Mouse (Mus musculus) adrenal gland, postnatal 4 days (tissue): ENCODE data around the gene Blm. TPM values are rescaled to one million over a fixed set of nuclear protein-coding genes. Genes with fewer than 3 reads are reported as not detected.
"Not testable (repeated sequence)": the region's sequence is repeated elsewhere in the genome, so short reads cannot be mapped to it uniquely, and the experiment has no call there.

Experiments used
- DNase-seq, 2 experiments: peaks; one replicate each; pipeline ENCODE4 v3.0.0; 2021 to 2022; ENCODE audit warnings: low spot score in 2 of 2, mixed read lengths in 2 of 2
- total RNA-seq, 2 experiments: library from RNA; stranded (reverse); gene quantifications; 2 replicates each; pipeline ENCODE4 v1.2.3; 2021

Blm gene
- total RNA-seq, 2 experiments from 2014 or later = 13.9 to 18.0 TPM

DNA sequence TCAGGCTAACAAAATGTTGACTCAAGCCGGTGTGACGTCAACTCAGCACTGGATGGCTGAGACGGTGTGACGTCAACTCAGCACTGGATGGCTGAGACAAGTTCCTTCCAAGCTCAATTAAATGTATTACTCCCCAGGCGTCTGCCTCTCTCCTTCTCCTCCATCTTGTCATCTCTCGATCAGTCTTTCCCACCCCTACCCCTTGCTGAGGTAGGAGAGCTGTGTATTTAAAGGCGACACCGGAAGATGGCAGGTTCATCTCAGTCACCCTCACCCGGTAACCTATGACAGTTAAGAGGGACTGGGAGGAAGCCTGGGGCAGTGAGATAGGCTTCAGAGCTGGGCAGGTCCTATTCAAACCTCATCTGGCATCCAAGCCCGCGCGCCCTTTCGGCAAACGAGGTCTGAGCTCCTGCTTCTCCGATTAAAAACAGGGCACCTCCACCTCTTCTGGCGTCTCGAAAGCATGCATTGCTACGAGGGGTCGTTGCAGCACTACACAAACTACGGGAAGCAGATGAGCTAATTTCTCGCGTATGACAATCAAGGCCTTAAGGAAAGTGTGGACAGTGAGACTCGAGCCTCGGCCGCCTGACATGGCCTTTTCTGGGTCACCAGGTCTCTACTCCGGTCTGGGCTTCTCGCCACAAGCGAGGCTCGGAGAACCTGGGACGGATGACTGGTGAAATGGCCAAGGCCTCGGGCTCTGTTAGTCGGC is 469 bp downstream of the Blm start:
- DNase-seq = no peak

DNA sequence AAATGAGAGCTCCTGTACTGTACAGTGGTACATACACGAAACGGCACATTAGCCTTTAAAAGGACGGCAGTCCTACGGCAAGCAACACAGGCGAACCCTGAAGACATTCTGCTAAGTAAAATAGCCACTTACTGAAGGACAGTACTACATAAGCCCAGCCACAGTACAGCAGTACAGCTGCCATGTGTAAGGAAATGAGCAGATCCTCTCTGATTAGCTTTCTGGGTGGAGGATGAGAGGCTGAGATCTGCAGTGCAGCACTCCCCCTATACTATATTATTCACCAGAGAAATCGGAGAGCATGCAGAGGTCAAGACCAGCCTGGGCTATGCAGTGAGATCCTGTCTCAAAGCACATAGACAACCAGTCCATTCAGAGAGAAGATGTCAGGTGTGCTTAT is 3.8 kb downstream of the Blm start:
- no peak for DNase-seq

DNA sequence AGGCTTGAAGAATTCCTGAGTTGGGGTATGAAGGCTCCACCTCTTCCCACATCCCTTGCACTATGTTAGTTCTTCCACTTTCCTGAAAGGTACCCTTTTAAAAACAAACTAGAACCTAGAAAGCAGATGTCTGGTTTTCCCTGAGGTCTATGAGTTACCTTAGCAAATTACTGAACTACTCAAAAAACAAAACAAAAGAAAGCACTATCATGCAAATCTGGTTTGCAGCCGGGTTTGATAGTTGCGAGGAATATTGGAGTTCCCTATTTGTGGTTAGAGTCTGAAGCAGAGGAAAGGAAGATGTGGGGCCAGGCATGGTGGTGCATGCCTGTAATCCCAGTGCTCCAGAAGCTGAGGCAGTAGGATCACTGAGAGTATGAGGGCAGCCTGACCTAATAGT is 4.3 kb downstream of the Blm start:
- no peak for DNase-seq

DNA sequence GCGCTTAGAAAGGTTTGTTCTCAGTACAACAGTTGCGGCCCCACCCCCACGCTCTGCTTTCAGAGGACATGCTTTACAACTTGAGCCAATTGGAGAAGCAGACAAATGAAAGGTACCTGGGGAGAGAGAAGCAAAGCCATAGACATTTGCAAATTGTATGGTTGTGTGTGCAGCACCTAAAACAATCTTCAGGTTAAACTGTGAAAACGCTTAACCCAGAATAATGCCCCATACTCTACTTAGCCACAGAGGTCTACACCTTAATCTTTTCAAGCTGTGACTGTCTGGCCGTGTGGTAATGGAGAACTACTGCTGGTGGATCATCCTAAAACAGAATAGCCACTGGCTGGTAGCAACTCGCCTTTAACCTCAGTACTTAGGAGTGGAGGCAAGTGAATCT is 8.2 kb downstream of the Blm start:
- DNase-seq = no peak

DNA sequence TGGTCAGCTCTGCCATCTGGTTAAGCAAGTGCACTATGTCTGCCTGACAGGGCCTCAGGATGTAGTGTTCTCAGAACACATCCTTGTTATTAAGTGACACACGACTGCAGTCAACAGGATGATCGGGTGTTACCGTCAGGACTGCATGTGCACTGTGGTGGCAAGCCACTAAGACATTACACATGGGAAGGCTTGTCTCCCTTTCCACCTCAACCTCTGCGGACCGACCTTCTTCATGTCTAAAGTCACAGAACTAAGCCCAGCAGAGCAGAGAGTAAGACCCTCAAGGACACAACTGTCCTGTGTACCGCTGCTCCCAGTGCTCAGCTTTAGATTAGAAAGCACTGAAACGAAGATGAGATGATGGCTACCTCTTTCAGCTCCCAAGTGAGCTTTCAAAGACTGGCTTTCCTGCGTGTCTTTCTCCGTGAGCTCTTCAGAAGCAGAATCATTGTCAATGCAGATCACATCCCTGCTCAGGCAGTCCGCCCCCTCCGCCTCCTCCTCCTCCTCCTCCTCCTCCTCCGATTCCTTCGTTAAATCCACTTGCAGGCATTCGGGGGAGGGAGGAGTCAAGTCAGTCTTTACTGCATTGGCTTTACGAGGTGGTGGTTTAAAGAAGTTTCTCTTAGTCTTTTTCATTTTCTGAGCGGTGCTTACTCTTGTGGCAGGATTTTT is 22.4 kb downstream of the Blm start:
- no peak for DNase-seq

DNA sequence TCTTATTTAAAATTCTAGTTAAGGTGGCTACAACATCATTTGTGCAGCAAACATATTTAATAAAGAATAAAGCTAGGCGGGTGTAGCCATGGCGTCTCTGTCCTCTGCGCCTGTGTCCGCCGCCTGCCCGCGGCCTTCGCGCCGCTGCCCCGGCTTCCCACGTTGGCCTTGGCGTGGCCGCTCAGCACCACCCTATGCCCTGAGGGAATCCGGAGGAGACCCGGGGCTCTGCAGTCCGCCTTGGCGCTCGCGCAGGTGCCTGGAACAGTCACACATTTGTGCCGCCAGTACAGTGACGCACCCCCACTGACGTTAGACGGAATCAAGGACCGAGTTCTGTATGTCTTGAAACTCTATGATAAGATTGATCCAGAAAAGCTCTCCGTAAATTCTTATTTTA is 27.2 kb downstream of the Blm start:
- not testable (repeated sequence) for DNase-seq

DNA sequence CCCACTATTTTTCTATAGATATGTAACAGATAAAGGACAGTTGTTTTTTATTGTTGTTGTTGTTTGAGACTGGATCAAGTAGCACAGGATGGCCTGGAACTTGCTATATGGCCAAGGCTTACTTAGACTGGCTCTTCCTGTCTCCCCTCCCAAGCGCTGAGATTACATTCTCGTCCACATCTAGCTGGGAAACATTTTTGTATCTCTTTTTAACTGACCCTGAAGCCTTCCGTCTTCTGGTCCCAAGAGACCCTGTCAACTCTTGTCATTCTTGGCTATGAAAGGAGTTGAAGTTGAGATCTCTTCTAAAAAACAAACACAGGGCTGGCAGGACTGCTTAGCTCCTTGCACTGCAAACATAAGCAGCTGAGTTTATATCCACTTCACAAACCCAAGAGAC is 28.9 kb downstream of the Blm start:
- no peak for DNase-seq

DNA sequence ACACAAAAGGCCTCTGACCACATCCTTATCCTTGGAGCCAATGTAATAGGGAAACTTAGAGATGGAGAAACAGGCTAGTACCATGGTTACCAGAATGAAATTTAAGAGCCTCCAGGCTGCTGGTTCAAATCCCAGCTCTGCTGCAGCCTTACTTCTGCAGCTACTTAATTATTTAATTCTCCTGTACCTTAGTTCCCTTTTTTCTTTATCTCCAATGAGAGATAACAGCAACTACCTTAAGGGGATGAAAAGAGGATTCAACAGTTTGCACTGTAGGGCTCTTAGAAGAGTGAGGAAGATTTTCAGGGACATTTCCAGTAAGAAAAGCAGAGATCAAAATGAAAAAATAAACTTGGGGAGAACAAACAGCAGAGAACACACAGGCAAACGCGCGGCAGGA is 30.0 kb downstream of the Blm start:
- DNase-seq = no peak

DNA sequence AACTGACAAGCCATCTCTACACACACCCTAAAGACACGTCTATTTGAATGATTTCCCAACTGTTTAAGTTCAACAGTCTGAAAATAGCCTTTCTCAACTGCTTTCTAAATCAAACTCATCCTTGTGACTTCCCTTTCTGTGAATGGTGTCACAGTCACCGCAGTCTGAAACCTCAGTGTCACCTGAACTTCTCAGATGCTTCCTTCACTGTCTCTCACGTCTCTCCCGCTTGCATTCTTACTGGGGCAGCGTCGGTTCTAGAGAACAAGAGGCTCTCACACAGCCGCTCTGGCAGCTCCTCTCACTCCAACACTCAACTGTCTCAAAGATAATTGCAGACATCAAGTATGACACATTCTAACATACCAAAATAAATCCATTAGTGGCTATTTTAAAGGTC is 33.9 kb downstream of the Blm start:
- no peak for DNase-seq

DNA sequence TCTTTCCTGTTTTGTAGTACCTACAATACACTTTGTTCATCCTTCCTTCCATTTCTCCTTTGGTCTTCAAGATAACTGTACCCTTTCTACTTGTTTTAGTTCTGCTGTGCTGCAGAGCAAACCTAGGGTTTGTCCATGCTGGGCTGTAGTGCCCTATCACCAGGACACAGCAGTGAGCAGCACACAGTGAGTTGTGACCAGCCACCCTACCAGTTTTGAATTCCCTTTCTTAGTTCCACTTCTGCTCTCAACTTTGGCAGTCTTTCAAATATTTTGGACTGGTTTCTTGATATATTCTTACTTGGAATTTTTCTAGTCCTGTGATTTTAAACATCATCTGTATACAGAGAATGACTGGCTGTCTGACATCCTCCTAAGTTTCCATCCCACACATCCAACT is 34.8 kb downstream of the Blm start:
- DNase-seq = no peak

DNA sequence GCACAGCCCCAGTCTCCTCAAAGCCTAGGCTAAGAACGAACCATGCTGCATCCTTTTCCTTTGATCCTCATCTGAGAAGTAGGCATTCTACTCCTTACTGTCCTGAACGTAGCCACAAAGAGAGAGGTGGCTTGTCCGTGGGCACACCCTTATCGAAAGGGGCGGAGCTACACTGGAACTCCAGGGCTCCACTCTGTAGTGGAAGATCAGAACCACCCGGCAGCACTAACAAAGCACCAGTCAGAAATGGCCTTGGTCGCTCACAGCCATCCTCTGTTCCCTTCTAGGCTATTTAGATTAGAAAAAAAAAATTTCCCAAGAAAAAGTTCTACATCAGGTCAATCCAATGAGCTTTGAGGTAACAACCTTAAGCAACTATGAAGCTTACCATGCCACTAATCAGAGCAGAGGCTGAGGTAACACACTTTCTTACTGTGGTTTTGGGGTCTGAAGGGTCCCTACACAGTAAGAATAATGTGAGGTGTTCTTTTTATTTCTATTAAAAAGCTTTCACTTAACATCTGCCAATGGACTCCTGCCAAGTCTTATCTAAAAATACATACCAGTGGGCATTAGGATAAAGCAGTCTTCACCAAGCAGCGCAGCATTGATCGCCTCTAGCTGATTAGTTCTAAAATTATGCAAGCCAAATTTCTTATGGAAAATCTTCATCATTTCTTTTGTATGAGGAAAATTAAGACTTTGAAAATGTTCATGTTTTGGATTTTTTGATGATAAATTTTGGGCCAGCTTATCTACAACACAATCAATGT is 35.5 kb downstream of the Blm start:
- DNase-seq = no peak

DNA sequence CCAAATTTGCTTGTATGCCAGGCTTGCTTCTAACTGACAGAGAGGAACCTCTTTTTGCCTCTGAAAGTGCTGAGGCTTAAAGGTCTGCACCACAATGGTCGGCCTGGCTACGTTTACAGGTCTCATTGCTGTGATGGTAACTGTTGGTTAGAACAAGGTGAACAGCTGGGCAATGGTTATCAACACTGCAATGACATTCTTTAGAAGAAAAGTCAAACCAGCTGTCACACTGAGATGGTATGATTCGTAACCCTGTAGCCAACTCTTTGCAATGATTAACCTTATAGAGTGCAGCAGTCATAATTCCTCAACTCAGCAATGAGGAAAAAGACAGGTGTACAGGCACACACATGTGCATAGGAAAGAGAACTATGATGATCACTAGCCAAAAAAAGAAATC is 38.3 kb downstream of the Blm start:
- no peak for DNase-seq

DNA sequence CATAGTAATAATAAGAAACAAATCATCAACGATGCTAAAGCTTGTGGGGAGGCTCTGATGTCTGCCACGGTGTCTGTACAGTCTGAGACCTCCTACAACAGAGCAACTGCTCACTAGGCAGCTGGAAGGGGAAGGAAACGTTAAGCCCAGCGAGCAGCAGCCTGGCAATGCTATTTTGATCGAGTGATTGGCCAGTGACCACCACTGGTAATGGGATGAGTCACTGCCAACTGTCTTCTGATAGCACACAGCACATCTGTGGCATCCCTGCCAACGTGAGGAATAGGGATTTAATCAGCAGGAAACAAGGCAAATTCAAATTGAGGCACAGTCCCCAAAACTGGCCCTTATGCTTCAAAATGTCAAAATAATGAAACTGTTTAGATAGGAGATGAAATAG is 39.7 kb downstream of the Blm start:
- DNase-seq = no peak

DNA sequence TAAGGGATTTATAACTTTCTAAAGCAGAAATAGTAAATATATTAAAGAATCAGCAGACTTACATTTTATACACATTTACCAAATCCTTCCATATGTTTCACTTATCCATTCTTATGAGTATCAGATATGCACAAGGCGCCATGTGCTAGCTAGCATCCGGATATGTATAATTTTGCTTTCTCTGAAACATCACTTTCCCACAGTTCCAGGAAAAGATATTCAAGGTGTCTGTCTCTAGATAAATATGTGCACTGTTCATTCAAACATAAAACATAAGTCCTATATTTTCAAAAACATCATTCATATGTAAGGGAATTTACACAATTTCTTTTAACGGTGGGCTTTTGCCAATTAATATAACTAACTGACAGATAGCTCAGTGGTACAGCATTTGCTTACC is 42.9 kb downstream of the Blm start:
- DNase-seq = no peak

DNA sequence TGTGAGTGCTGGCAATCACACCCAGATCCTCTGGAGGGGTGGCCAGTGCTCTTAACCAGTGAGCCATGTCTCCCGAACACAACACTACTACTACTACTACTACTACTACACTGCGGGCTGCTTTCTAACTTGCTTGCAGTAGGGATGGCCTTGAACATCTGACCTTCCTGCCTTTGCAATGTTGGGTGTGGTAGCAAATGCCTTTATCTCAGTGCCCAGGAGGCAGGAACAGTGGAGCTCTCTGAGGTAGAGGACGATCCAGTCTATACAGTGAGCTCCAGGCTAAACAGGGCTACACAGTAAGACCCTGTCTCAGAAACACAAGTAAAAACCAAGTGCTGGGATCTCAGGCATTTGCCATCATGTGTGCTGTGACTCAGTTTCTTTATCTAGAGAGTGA is 43.8 kb downstream of the Blm start:
- no peak for DNase-seq

DNA sequence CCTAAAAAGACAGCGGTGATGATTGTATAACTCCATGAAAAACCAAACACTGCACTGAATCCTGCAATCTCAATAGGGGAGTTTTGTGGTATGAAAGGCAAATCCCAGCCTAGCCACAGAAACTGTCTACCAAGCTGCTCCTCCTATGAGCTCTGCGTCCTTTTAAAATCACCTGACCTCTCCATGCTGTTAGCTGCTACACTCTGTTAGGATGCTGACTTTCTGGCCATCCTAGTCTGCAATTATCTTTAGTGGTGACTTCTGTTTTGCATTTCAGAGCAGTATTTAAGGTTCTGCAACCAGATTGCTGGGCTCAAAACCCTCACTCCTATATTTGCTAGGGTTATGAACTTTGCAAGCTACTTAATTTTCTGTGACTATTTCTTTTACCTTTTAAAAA is 44.6 kb downstream of the Blm start:
- DNase-seq = no peak

DNA sequence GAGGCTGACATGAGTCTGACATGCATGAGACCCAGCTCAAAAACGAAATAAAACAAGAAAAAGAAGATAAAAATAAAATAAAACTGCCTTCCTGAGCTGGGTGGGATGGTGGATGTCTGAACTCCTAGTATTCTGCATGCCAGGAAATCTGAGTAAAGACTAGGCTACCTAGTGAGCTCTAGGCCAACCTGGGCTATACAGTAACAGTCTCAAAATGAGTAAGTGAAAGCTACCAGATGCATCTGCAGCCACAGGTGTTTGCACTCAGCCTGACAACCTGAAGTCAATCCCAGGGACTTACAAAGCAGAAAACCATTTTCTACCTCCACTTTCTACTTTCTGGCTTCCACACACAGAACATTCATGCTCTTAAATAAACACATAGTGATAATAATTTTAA is 45.5 kb downstream of the Blm start:
- DNase-seq = no peak

DNA sequence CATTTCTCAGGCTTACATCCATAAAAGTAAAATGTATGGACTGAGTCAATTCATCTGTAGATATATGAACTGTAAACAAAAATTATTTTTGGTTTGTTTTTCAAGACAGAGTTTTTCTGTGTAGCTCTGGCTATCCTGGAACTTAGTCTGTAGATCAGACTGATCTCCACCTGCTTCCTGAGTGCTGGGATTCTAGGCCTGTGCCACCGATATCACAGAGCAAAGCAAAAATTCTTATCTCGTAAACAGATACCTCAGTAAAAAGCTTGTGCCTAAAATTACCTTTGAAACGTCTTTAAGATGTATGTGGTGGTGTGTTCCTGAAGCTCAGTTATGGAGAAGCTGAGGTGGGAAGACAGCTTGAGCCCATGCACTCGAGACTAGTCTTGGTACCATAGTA is 47.7 kb downstream of the Blm start:
- no peak for DNase-seq

DNA sequence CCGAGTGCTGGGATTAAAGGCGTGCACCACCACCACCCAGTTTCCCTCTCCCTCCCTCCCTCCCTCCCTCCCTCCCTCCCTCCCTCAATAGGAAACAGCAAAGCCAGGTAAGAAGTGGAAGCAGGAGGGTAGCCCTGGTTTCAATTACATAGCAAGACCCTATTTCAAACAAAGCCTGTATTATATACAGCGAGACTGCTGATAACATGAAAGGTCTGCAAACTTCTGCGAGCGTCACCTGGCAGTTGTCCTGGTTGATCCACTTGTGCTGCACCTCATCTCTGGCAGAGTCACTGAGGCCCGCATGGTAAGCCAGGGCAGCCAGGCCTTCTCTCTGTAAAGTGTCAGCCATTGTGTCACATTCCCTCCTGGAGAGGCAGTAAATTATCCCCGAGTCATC is 54.8 kb downstream of the Blm start:
- DNase-seq = no peak

DNA sequence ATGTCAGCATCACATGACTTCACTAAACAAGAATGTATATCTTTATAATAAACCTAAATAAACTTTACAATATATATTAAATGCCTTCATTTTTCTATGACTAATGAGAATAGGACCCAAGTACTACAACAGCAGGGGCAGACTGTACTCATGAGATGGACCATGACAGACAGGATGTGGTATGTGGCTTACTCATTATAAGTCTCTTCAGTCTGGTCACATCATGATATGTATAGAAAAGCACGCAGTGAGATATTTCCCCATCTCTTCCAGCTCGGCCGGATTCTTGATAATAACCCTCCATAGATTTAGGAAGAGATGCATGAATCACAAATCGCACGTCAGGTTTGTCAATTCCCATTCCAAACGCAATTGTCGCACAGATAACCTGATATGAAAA is 61.1 kb downstream of the Blm start:
- no peak for DNase-seq

DNA sequence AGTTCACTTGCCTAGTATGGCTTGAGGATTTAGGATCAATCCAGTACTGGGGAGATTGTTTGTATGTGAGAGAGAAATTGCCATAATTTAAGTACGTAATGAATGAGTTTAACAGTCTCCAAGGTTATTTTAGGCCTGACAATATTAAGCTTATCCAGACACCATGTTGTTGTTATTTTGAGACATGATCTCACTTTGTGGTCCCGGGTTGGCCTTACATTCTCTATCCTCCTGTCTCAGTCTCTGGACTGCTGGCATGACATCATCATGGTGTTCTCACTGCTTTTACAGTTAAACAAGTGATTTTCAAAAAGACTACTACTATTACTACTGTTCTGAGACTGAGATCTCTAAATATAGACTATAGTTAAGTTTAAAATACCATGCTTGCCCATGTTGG is 66.1 kb downstream of the Blm start:
- DNase-seq = no peak

DNA sequence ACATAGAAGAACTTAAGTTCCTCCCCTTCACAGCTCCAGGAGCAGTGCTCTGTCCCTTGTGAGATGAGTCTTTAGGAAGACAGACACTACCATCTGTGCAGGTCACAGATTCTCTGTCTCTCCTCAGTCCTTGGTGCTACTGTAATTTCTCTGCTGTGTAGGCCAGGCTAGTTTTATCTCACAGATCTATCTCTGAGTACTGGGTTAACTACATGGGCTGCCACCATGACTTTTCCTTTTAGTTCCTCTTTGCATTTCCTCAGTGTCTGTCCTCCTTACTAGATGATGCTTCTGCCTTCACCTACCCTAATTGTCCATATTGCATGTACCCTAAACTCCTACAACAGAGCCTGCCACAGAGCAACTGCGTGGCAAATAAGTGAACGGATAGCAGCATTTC is 67.6 kb downstream of the Blm start:
- DNase-seq = no peak

DNA sequence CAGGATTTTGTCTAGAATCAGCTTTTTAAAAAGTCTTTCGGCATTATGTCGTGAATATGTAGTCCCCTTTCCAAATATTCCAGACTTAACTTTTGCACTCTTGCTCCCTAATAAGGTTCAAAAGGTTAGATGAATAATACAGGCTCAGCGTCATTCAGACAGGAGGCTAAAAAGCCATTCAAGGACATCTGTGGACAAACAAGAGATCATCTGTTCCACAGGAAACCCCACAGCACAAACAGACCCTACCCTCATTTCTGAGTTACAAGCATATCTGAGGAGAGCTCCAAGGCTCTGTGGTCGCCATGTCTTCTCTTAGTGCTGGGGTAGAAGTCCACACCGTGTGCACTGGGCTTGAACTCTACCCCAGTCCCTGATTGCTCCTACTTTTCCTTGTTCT is 70.1 kb downstream of the Blm start:
- DNase-seq = no peak
